Mouse (Mus musculus) spleen, postnatal 14 days (tissue): ENCODE results near the gene Stxbp6.
"Not testable (repeated sequence)": the region's sequence is repeated elsewhere in the genome, so short reads cannot be mapped to it uniquely, and the experiment has no call there.

ENCODE experiments used
- DNase-seq, 2 experiments: peaks; one replicate each; pipeline ENCODE4 v3.0.0; 2021 to 2022; ENCODE audit warnings: low spot score in 2 of 2

The Stxbp6 gene

GRCm38 (mm10) chr12:45056372-45056771, 18.1 kb downstream of the Stxbp6 start:
- no peak for DNase-seq

- DNase-seq, result no peak
Measured at GRCm38 (mm10) chr12:45053319-45053718, 21.2 kb downstream of the Stxbp6 start.

DNA sequence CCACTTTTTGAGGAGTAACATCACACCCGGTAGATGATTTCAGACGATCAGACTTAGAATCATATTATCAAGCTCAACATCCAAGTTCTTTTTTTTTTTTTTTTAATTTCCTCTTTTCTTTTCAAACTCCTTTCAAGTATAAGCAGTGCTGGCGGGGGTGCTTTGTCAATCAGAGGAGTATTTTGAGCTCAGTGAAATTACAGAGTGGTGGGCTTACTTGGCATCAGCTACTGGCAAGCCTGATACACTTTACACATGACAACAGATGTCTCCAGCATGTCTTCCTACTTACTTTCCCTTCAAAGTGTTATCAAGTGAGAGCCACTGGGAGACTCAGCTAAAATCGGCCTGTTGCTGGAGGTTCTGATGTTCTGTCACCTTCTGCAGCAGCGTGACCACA, 21.6 kb downstream of the Stxbp6 start:
- no peak for DNase-seq

DNA sequence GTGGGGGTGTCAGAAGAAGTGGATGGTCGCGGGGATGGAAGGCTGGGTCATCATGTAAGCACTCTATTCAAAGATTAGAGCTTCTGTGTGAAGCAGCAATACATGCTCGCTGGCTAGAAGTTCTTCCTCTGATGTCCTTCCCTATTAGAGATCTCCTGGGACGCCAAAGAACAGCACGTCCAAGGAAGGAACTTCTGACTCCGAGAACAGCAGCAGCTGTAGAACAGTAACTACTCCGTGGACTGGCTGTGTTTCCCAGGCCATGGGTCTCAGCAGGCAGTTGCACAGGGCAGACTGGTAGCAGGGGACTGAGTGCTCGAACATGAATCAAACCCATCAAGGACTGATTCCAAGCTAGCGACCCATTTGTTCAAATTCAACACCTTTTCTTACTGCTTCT, 24.6 kb downstream of the Stxbp6 start:
- DNase-seq, result no peak

GRCm38 (mm10) chr12:45047711-45048110, 26.8 kb downstream of the Stxbp6 start:
- DNase-seq, result not testable (repeated sequence)

GRCm38 (mm10) chr12:45047172-45047571, 27.3 kb downstream of the Stxbp6 start:
- no peak for DNase-seq

- no peak for DNase-seq
Measured at GRCm38 (mm10) chr12:45044581-45044980, 29.9 kb downstream of the Stxbp6 start.

GRCm38 (mm10) chr12:45042591-45043091, 31.9 kb downstream of the Stxbp6 start:
- no peak for DNase-seq

DNA sequence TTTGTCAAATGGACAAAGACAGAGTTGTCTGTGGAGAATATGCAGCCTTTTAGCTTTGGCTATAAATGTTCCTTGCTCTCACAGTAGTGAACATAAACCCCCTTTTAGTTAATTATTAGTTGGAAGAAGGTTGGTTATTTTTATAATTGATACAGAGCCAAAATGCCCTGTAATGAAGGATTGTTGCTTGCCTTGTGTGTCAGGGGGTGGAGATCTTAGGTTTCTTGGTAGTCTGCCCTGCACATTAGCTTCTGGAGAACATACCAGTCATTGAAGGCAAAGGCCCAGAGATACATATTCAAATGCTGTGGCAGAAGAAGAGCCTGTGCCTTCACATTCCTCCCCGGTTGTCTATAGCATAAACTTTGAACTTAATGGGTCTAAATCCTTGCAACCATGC, 37.0 kb downstream of the Stxbp6 start:
- DNase-seq, result no peak

- DNase-seq, result no peak
Measured at GRCm38 (mm10) chr12:45037091-45037490, 37.4 kb downstream of the Stxbp6 start.

- DNase-seq, result no peak
Measured at GRCm38 (mm10) chr12:45030681-45031080, 43.8 kb downstream of the Stxbp6 start.

GRCm38 (mm10) chr12:45026347-45026746, 48.2 kb downstream of the Stxbp6 start:
- no peak for DNase-seq

- DNase-seq, result no peak
Measured at GRCm38 (mm10) chr12:45020018-45020417, 54.5 kb downstream of the Stxbp6 start.

- DNase-seq, result no peak
Measured at GRCm38 (mm10) chr12:45019059-45019822, 55.3 kb downstream of the Stxbp6 start.

- no peak for DNase-seq
Measured at GRCm38 (mm10) chr12:45013246-45013756, 61.2 kb downstream of the Stxbp6 start.

GRCm38 (mm10) chr12:45011436-45012089, 62.9 kb downstream of the Stxbp6 start:
- DNase-seq, result no peak

- DNase-seq, result no peak
Measured at GRCm38 (mm10) chr12:45011006-45011405, 63.5 kb downstream of the Stxbp6 start.

GRCm38 (mm10) chr12:45009984-45010611, 64.4 kb downstream of the Stxbp6 start:
- no peak for DNase-seq

GRCm38 (mm10) chr12:45006569-45006968, 67.9 kb downstream of the Stxbp6 start:
- DNase-seq, result no peak

- DNase-seq, result no peak
Measured at GRCm38 (mm10) chr12:45006049-45006448, 68.5 kb downstream of the Stxbp6 start.

DNA sequence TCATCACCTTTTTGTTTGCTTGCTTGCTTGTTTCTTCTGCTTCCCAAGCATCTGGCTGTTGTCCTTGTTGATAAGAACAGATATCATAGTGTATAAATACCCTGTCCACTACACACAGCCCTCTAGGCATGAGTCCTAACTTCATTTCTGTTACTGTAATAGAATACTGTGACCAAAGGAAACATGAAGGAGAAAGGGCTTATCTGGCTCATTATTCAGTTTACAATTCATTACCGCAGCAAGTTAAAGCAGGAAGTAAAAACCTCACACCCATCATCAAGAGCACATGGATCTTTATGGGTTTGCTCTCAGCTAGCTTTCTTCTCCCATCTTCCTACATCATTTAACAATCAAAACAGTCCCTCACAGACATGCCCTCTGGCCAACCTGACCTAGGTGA, 72.5 kb downstream of the Stxbp6 start:
- DNase-seq, result no peak

DNA sequence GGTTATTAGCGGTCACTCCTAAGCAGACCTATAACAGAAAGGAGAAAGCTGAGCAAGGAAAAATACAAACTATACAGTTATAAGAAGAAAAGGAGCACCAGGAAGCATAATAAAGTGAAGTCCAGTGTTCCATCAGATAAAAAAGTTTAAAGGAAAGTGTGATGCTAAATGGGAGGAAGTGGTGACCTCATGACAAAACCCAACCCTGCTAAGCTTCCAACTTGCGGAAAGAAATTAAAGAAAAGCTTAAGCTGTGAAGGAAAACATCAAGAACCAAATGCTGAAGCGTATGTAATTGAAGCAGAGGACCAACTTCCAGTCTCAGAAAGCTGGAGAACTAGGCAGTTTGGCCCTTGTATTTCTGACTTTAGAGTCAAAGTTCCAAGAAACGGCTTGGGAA, 77.1 kb downstream of the Stxbp6 start:
- DNase-seq, result no peak
